Mouse (Mus musculus) lung, postnatal 0 days (tissue): ENCODE measurements around the gene Ccdc113.

Experiments used
- CTCF ChIP-seq: IDR thresholded peaks from 2 replicates; pipeline ENCODE4 v1.5.1; 2016; ENCODE audit warnings: antibody characterized with exemption, mild to moderate bottlenecking
- EP300 ChIP-seq: IDR thresholded peaks from 2 replicates; pipeline ENCODE4 v1.6.1; 2016; ENCODE audit warnings: antibody characterized with exemption, mild to moderate bottlenecking, control low read depth

DNA sequence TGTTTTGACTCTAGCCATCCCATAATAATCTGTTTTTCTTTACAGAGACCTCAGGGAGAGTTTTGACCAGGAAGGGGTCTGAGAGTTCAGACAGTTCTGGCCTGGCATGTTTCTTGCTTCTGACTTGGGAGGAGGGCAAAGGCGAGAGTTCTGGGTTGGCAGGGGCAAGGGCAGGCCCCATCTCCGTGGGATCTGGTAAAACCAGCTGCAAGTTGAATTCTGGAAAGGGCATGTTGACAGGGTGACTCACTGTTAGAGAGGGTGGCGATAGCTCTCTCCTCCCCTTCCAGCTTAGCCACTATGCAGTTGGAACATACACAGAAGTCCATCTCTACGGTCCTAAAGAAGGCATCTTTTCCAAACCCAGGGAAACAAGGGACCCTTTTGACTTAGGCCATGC lies 20.7 kb upstream of the Ccdc113 start:
- TF ChIP-seq CTCF (no peak), EP300 (no peak)
